ENCODE assay signal across 10 mouse cellular contexts in the genomic region with DNA sequence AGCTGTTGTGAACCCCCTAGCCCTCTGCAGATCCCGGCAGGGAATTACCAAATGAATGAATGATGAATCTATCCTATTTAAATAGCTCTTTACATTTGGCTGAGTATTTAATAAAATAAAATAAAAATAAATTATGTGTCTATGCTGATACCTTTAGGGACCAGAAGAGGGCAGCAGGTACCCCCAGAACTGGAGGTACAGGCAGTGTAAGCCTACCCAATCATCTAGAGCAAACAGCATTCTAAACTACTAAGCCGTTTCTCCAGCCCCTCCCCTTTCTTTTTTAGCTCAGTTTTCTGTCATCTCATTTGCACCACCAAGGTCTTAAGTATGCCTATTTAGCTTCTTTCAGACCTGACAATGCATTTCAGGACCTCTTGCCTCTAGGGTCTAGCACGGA. TPM values are rescaled to one million over a fixed set of nuclear protein-coding genes. Genes with fewer than 3 reads are reported as not detected.
A peak's percentile ranks its signal among the peaks of the same experiment; 100 is the strongest.
DNase-seq lines count a peak whose midpoint lies in the region; ATAC-seq and TF ChIP-seq lines count a peak whose summit lies in the region.
"Had no signal": no experiment of that assay in that cellular context is flagged by ENCODE, and none has a peak within 500 bp of the region (broad histone marks: within the 10 kb centered on the region; RNA-seq: fewer than 3 reads in every experiment).

No protein-coding gene starts in this region.

- 29% methylated on average over 3 of the region's 3 CpGs for WGBS in heart, adult 2 months
- WGBS in heart, embryonic 10.5 days: 34% methylated on average over 3 of the region's 3 CpGs
- 37% methylated on average over 3 of the region's 3 CpGs for WGBS in embryonic facial prominence, embryonic 10.5 days

- TF ChIP-seq CTCF in heart, adult 2 months (IDR thresholded peaks at IDR 0.05): peak; percentile 79

- no peak for TF ChIP-seq EP300 in heart, adult 2 months (IDR thresholded peaks at IDR 0.05; ENCODE audit: insufficient read depth, low read depth, low read length)

- 0 out of 2 replicates have a peak, but pooled peaks cover 2% of the 10 kb centered on the region for H3K27me3 ChIP-seq in heart, adult 2 months (ENCODE audit: control insufficient read depth, insufficient read depth, low read length)
- 0 out of 2 replicates have a peak, but pooled peaks cover 5% of the 10 kb centered on the region for H3K27me3 ChIP-seq in heart, embryonic 10.5 days (ENCODE audit: insufficient read depth, poor library complexity, severe bottlenecking)
- 0 out of 2 replicates have a peak, but pooled peaks cover 3% of the 10 kb centered on the region for H3K27me3 ChIP-seq in embryonic facial prominence, embryonic 10.5 days (replicated peaks; ENCODE audit: low read depth, poor library complexity, severe bottlenecking)
- H3K27me3 ChIP-seq: embryonic facial prominence, embryonic 15.5 days had no signal

- peak; percentile 49; the same call in 1 of the 2 replicates for ATAC-seq in monocyte, adult 5-6 weeks (replicated peaks; ENCODE audit: insufficient number of reproducible peaks, low FRiP score, low TSS enrichment, poor library complexity, severe bottlenecking)

- no peaks in the 10 kb centered on the region for H3K4me1 ChIP-seq in heart, adult 2 months (ENCODE audit: control insufficient read depth, insufficient read depth, low read length)
- peaks cover 10% of the 10 kb centered on the region; the same call in 1 of the 2 replicates for H3K4me1 ChIP-seq in heart, embryonic 10.5 days
- H3K4me1 ChIP-seq in embryonic facial prominence, embryonic 10.5 days: peaks cover 6% of the 10 kb centered on the region

- H3K4me3 ChIP-seq in heart, adult 2 months: no peak overlapping the region
- no peak overlapping the region for H3K4me3 ChIP-seq in heart, embryonic 10.5 days
- H3K4me3 ChIP-seq in embryonic facial prominence, embryonic 10.5 days: no peak overlapping the region
- H3K4me3 ChIP-seq: embryonic facial prominence, embryonic 15.5 days; liver, embryonic 15.5 days had no signal

- H3K79me2 ChIP-seq in heart, adult 2 months (replicated peaks; ENCODE audit: control insufficient read depth, insufficient read depth, low read length): no peaks in the 10 kb centered on the region

- no peak for DNase-seq in heart, adult 2 months
- no peak for DNase-seq in heart, embryonic 10.5 days (ENCODE audit: low spot score)
- DNase-seq in 3134 (ENCODE audit: extremely low read depth, insufficient read length, low spot score): peak; percentile 11
- peak; percentile 58 for DNase-seq in ES-CJ7 (ENCODE audit: low read depth, low spot score)
- peak; percentile 10 for DNase-seq in embryonic facial prominence, embryonic 10.5 days (ENCODE audit: low spot score)
- DNase-seq in ovary, adult 18-20 months (ENCODE audit: low spot score): no peak
- DNase-seq in left cerebral cortex, postnatal 25 days (ENCODE audit: low spot score in 2 of 2): no peak

- no peak overlapping the region for H3K27ac ChIP-seq in heart, adult 2 months
- no peak overlapping the region for H3K27ac ChIP-seq in heart, embryonic 10.5 days
- H3K27ac ChIP-seq in embryonic facial prominence, embryonic 10.5 days (replicated peaks): no peak overlapping the region
- H3K27ac ChIP-seq: embryonic facial prominence, embryonic 15.5 days; liver, embryonic 15.5 days had no signal

- H3K9me3 ChIP-seq in heart, embryonic 10.5 days: no peaks in the 10 kb centered on the region
- H3K9me3 ChIP-seq in embryonic facial prominence, embryonic 10.5 days: no peaks in the 10 kb centered on the region
- H3K9me3 ChIP-seq: embryonic facial prominence, embryonic 15.5 days; liver, embryonic 15.5 days had no signal

- H3K36me3 ChIP-seq in heart, adult 2 months (ENCODE audit: control insufficient read depth, insufficient read depth, low read length): no peaks in the 10 kb centered on the region
- no peaks in the 10 kb centered on the region for H3K36me3 ChIP-seq in heart, embryonic 10.5 days
- H3K36me3 ChIP-seq in embryonic facial prominence, embryonic 10.5 days (replicated peaks): no peaks in the 10 kb centered on the region
- H3K36me3 ChIP-seq: embryonic facial prominence, embryonic 15.5 days; liver, embryonic 15.5 days had no signal

- intact Hi-C loops in heart, adult 2 months (cut with DNase I): no loop called here
- intact Hi-C loops in left cerebral cortex, postnatal 25 days (cut with DNase I): no loop called here

- H3K9ac ChIP-seq in heart, adult 2 months (ENCODE audit: low read depth, low read length): no peak overlapping the region
- H3K9ac ChIP-seq: embryonic facial prominence, embryonic 15.5 days; liver, embryonic 15.5 days had no signal

- TF ChIP-seq POLR2A in heart, adult 2 months (IDR thresholded peaks at IDR 0.05; ENCODE audit: insufficient read depth, low read depth, low read length): no peak

RNA-seq across cellular contexts. Expression of gene Tmcc1, which starts 4.9 kb away (rescaled TPM):
- total RNA-seq in heart, adult 2 months (2021): 10 to 100 TPM; 32.1 to 33.8 TPM
- polyA plus RNA-seq in heart, adult 2 months (2012; rRNA removed): 16.7 and 28.9 TPM in 2 replicates
- polyA plus RNA-seq in heart, embryonic 10.5 days (2016; fragmentation: Nextera tagmentation; extraction: Ambion mirVana): 10.9 and 11.9 TPM in 2 replicates
- polyA plus RNA-seq in embryonic facial prominence, embryonic 10.5 days (2016; fragmentation: Nextera tagmentation; extraction: Ambion mirVana): 15.4 and 15.5 TPM in 2 replicates
- 102 to 131 TPM (median 105 TPM) in 3 replicates for total RNA-seq in monocyte, adult 5-6 weeks (2017)
- total RNA-seq in left cerebral cortex, postnatal 25 days (2021): 10 to 100 TPM; 70.3 to 80.1 TPM

RNA-seq across cellular contexts. Expression of gene Washc2, which starts 9.7 kb away (rescaled TPM):
- total RNA-seq in heart, adult 2 months (2021): 10 to 100 TPM; 18.1 to 24.5 TPM
- polyA plus RNA-seq in heart, adult 2 months (2012; rRNA removed): 17.7 and 25.4 TPM in 2 replicates
- 41.4 and 41.6 TPM in 2 replicates for polyA plus RNA-seq in heart, embryonic 10.5 days (2016; fragmentation: Nextera tagmentation; extraction: Ambion mirVana)
- 51.3 and 54.5 TPM in 2 replicates for polyA plus RNA-seq in embryonic facial prominence, embryonic 10.5 days (2016; fragmentation: Nextera tagmentation; extraction: Ambion mirVana)
- 68.6 to 93.7 TPM (median 85.6 TPM) in 3 replicates for total RNA-seq in monocyte, adult 5-6 weeks (2017)
- 10 to 100 TPM; 82.5 to 93.5 TPM for total RNA-seq in left cerebral cortex, postnatal 25 days (2021)

Comparison
In these comparisons a context has a peak if more than half of its experiments do, and no peak if none do; other contexts are left out.
1. DNase-seq: peak in 3134 (single experiment), ES-CJ7 (single experiment) and embryonic facial prominence, embryonic 10.5 days (single experiment); none in heart, adult 2 months (0 of 2), heart, embryonic 10.5 days (single experiment), ovary, adult 18-20 months (single experiment) and left cerebral cortex, postnatal 25 days (0 of 2).